Mouse (Mus musculus) bone marrow macrophage, adult 2 months (primary cell): Measurements from ENCODE around the gene Layn.

Experiments used
- CTCF ChIP-seq: IDR thresholded peaks from 2 replicates; pipeline ENCODE4 v1.5.1; 2012; ENCODE audit warnings: low read depth, mild to moderate bottlenecking, low read length, moderate library complexity
- POLR2A ChIP-seq: IDR thresholded peaks from 2 replicates; pipeline ENCODE4 v1.6.1; 2012; ENCODE audit warnings: mild to moderate bottlenecking, low read depth, low read length, borderline replicate concordance

GRCm38 (mm10) chr9:51032785-51033529 is 43.9 kb downstream of the Layn start:
- TF ChIP-seq POLR2A (no peak), CTCF (no peak)
